Mouse (Mus musculus) CH12F3 (cell line): ENCODE results near the gene Sytl3.

Experiments
- in situ Hi-C: fragments of 300-500 bp; cut with MboI; formaldehyde crosslinking; loops from 2 replicates; pipeline ENCODE4 v1.14.3; 2020; ENCODE audit warnings: low sequenced_read_pairs

The Sytl3 gene

DNA sequence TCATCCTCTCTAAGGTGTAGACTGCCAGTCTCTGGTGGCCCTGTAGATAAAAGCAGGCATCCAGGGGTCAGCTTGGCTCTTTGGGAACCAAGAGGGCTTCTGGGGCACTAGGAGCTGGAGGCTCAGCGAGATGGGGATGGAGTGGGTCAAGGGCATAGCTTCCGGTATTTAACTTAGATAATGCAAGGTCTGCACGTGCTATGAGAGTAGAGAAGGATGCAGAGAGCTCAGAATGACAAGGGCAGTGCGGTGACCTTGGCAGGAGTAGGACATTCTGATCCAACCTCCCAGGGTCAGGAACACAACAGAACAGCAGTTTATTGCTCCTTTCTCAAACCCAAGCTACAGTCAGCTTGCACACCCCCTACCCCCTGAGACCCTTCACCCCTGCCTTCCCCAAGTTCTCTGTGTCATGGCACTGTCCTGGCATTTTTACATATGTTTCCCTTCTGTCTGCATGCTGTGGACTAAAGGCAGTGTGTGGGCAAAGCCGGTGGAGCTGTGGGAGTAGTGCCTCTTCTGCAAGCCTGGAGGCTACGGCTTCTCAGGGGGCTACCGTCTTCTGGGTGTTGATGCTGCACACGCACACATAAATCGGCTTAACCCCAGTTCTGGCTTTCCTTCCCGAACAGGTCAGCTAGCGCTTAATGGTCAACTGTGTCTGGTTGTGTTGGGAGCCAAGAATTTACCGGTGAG is 76.0 kb downstream of the Sytl3 start:
- in situ Hi-C loops: no loop called here

DNA sequence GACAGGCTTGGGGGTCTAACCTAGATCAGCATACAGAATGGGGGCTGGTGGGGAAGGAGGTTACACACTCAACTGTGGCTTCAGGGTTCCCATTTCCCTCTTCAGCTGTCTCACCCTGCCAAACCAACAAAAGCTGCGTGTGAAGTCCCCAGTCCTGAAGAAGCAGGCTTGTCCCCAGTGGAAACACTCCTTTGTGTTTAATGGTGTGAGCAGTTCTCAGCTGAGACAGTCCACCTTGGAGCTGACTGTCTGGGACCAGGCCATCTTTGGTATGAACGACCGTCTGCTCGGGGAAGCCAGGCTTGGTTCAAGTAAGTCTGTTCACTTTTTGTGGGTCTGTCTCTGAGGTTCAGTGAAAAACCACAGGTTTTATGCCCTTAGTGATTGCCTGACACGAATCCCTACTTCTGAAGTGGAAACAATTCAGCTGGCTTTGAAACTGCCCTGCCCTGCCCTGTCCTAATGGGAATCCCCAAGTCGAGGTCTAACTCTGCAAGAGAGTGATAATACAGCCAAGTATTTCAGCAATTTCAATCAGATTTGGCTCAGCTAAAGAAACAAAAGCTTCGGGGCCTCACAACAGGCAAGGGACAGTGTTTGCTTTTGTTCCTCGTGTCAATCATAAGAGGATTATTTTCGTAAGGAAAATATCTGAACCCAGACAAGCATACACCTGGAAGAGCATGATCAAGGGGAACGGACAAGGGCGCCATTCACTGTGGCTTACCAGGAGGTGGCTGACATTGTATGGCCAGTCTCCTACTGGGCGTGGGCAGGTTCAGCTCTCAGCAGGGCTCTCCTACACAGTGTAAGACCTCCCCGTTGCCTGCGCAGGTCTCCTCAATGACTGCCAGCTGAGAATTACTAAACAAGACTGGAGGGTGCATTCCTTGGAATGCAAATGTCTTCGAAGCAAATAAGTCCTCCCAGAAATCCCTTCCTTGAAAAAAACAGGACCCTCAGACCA is 77.7 kb downstream of the Sytl3 start:
- in situ Hi-C loops: no loop called here

DNA sequence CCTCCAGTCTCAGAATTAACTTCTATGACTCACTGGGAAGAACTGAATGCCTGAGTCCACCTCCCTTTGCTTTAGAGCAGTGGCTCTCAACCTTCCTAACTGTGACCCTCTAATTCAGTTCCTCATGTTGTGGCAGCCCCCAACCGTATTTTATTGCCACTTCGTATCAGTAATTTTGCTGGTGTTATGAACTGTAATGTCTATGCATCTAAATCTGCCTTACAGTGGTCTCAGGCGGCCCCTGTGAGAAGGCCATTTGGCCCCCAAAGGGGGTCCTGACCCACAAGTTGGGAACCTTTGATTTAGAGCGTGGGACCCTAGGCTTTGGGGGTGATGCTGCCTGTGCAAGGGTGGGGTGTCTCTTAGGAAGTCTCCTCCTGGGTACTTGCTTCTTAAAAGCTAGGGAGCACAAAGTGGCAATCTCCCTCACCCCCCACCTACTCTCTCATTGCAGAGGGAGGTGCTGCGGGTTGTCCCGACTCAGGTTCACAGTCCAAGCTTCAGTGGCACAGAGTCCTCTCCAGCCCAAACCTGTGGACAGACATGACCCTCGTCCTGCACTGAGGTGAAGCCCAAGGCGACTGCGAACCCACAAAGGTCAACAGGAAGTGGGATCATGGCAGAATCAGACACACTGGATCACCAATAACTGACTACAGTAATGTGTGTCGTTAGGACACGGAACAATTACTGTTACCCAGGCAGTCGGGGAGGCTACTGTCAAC is 78.5 kb downstream of the Sytl3 start:
- in situ Hi-C loops: no loop called here

DNA sequence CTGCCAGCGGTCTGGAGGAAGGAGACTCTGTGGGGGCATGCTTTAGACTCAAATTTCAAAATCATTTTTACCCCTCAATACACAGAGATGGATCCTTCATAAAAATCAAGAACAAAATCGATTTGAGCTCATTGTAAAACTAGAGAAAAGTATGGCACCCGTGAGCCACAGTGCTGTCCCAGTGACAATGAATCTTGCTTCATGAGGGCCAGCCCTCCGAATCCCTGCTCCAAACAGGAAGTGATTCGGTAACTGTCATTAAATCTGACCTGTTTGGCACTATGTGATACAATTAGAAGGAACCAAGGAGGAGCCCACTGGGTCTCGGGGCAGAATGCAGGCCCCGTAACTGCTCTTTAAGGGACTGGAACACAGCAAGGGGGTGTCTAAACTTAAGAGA is 79.9 kb downstream of the Sytl3 start:
- in situ Hi-C loops: no loop called here

DNA sequence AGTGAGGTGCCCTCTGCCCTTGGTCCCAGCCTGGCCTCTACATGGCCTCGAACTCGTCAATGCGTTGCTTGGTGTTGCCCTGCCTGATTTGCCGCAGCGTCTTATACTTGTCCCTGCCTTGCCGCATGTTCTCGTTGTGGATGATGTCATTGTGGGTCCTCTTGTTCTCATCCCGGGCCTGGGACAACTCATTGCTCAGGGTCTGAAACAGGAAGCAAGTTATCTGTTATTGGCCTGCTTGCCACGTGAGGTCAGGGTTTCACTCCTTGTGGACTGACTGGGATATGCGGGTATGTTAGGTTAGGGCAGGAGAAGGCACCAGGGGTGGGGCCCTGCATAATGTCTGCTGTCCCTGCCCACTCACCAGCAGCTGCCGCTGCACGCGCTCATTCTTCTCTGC is 80.4 kb downstream of the Sytl3 start:
- in situ Hi-C loops: no loop called here

DNA sequence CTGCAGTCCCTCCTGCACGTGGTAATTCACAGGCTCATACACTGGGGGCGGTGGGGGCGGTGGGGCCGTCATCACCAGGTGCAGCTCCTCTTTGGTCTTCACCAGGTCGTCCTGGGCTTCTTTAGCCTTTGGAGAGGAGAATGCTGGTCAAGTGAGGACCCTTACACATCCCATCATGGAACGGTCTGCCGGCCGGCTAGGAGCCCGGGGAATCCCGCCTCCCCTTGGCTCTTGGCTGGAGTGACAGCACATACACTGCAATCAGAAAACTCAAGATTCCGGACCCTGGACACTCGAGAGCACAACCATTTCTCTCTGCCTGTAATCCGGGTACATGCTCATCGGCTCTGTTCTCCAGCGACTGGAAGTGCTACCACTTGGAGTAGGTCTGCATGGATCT is 80.9 kb downstream of the Sytl3 start:
- in situ Hi-C loops: no loop called here

DNA sequence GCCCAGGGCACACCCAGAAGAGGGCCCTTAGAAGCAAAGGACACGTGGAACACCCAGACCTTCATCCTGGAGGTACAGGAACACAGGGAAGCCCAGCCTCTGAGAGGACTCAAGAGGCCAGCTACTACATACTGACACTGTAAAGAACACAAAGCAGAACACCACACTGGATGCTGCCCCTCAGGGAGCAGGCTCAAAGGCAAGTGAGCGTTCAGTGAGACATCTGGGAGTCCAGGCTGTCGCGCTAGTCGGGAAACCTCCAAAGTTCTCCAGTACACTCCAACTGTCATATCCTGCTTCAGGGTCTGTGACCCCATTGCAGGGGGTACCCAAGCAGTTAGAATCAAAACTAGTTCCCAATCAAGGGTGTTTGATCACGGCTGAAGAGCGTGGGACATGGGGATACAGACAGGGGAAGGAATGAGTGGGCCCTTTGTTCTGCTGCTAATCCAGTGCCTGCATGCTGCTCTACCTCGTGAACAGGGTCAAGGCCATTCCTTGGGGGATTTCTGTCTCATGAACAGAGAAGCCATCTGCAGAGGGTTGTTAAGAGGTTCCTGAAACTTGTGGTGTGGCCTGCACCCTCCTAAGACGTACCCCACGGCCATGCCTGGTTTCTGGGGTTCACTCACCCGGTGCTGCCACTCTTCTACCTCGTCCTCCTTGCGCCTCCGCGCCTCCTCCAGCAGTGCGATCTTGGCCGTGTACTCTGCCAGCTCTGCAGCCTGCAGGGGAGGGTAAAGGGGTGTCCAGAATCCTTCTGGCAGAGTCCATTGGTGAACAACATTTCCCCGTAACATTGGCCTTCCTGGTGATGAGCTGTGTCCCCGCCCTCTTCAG is 81.7 kb downstream of the Sytl3 start:
- in situ Hi-C loops: no loop called here

DNA sequence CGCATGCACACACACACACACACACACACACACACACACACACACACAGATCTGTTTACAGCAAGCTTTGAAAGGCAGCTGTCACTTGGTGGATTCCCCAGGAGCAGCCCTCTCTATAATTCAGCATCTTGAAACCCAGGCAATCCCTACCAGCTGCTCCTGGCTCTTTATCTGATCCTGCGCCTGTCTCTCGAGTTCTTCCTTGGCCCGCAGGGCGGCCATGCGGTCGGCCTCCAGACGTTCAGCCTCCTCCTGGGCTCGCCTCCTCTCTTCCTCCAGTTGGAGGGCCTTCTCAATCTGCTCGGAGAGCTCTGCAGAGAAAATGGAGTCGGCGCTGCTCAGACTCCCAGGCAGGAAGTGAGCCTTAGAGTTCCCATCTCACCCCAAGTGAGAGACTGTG is 82.4 kb downstream of the Sytl3 start:
- in situ Hi-C loops: no loop called here

DNA sequence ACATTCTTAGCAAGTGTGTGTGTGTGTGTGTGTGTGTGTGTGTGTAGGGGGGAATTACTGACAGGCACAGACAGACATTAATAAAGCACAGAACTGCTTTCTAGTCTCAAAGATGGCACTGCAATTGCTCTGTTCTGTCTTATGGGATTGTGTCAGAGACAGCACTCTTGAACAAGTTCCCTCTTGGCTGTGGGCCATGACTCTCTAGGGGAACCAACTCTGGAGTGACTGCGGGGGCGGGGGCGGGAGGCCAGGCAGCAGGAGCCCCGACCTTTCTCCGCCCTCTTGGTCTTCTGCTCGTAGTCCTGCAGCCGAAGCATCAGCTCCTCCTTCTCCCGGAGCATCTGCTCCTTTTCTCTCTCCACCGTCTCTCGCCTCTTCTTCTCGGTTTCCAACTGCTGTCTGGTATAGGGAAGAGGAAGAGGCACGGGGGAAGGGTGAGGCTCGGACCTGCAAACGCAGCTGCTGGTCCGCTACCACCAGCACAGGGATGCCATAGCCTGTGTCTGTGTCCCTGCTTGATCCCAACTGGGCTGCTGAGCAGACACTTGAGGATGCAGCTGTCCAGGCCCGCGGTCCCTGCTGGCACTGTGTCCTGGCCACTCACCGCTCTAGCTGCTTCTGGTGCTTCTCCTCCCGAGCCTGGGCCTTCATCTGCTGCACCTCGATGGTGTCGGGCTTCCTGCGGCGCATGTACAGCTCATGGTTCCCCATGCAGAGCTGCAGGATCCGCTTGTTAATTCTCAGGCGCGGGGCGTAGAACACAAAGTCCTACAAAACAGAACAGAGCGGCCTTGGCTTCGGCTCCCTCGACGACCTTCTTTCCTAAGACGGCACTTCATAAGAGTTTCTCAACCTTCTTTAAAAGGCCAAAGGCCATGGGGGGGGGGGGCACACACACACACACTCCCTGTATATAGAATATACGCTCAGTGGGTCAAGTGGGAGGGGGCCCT is 83.5 kb downstream of the Sytl3 start:
- in situ Hi-C loops: no loop called here

DNA sequence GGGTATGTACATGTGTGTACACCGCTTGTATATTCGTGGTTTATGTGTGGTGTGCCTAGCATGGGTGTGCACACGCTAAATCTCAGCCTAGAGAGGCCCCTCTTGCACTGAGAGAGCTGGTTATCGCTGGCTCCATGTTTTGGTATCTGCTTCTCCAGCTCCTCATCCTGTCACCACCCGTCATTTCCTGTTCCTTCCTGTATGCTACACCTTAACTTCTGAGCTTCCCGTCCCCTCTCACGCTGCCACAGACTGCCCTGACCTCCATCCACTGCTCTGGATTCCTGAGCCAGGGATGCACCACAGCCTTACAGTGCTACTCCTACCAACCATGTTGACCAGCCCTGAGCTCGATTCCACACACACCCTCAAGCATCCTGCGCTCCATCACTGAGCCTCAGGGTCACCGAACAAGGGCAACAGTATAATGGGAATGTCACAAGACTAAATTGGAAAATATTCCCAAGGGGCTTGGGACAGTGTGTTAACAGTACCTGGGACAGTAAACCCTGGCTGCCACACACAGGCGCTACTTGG is 84.2 kb downstream of the Sytl3 start:
- in situ Hi-C loops: no loop called here

DNA sequence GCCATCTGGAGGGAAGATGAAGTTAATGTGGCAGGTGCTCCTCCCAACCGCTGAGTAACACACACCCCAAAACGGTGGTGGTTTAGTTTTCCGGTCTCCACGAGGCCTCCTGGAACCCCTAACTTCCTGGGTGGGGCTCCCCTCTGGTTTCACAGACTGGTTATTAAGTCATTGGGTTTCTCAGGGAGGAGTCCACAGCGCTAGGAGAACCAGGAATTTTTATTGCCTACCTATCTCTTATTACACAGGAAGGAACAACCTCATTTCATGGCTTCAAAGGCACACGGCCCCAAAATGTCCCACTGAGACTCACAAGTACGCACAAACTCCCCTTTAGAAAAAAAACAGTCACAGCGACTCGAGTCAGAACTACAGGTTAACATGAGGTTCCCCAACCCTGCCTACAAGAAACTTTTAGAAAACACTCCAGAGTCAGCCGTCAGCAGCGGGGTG is 84.9 kb downstream of the Sytl3 start:
- in situ Hi-C loops: no loop called here

DNA sequence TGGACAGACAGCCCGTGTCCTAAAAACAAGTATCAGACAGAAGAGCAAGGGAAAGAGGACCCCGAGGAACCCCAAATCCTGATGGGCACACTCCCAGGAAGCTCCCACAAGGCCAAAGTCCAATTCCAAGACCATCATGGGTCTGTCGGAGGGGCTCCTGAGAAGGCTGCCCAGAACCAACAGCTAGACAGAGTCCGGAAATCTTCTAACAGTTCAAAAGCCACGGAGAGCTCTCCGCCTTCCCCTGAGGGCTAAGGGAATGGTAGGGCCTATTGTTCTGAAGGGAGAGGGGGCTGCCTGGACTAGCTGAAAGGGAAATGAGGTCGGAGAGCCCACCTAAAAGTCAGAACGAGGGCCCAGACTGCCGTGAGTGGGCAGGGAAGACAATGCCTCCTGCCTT is 85.5 kb downstream of the Sytl3 start:
- in situ Hi-C loops: no loop called here

DNA sequence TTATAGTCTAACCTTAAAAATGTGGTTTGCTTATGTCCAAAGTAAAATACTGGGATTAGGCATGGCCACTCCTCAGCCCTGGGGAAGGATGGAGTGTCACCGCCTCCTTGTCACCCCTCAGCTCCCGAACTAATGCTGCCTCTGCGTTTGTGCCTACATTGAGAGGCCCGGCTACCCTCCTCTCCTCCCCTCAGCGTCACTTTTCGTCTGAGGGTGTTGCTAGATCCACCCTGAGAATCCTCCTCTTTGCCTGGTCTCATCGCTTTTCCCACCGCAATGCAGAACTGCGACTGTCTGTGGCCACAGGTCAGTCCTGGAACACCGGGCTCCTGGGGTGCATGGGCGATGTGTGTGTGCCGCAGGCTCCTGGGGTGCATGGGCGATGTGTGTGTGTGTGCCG is 86.0 kb downstream of the Sytl3 start:
- in situ Hi-C loops: no loop called here

DNA sequence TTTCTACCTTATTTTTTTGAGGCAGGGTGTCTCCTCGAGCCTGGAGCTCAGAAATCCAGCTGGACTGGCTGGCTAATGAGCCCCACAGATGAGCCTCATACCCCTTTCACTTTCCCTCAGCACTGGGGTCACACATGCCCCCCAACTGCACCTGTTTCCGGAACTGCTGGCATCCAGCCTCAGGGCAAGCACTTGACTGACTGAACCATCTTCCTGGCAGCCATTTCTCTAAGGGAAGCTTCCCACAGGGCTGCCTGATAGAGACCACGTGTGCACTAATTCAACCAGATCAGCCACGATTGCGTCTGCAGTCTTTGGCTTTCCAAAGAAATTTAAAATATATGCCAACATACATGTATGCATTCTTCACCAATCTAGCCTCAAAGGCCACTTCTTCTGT is 86.6 kb downstream of the Sytl3 start:
- in situ Hi-C loops: no loop called here

DNA sequence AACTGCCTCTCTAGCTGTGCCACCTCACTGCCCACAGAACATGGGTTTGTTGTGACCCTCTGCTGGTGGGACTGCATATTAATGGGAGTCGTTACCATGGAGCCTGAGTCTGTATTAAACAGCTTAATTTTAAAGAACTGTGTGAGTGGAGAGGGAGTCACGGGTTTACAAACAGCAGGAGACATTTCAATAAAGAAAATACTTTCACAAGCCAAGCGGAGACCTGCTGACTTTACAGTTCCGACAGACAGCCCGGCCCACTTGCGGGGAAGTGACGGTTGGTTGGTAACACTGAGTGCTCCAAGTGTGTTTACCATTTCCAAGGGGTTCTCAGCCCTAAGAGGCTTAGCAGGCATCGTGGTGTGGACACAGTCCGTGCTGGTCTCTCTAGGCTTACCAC is 87.1 kb downstream of the Sytl3 start:
- in situ Hi-C loops: no loop called here

DNA sequence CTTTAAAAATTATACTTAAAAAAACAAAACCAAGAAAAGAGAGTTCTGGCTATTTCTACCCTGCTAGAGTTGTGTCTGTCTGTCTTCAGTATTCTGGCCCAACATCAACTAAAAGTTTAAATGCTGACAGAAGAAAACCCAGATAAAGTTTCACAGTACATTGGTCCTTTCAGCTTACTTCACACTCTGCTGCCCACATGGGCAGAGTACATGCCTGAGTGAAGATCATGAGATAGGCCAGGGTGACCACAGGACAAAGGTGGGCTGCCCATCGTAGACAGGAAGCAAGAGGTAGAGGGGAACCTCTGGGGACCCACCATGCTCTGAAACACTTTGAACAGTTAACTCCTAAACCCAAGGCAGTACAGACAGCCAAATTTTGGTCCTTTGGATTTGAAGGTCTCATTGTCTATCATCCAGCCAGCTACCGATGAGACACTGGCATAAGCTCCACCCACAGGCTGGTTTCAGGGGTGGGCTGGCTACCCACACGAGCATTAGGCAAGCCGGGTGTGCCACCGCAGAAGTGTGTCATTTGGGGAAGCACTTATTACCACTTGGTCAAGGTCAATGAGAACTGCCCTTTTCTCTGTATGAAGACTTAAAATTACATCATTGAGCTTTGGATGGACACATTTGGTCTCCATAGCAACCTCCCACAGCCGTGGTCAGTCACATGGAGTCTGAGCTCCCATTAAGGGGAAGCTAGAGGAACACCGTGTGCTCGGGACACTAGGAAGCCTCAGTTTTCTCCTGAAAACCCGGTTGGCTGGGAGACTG is 87.7 kb downstream of the Sytl3 start:
- in situ Hi-C loops: no loop called here

DNA sequence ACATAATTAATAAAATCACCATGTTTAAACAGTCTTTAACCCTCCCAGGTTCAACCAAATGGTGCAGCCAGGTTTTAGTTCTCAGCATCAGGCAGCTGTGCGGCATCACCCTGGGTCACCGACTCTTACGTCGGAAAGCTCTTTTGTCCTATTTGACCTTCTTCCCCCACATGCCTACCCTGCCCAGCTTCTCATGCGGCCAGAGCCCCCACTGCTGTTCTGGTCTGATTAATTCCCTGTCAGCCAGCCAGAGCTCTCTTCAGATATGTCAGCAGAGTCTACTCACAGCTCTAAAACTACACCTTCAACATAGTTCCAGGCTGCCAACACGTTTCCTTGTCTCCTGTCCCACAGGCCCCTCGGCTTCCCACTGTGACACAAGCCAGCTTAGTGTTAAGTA is 88.6 kb downstream of the Sytl3 start:
- in situ Hi-C loops: no loop called here

DNA sequence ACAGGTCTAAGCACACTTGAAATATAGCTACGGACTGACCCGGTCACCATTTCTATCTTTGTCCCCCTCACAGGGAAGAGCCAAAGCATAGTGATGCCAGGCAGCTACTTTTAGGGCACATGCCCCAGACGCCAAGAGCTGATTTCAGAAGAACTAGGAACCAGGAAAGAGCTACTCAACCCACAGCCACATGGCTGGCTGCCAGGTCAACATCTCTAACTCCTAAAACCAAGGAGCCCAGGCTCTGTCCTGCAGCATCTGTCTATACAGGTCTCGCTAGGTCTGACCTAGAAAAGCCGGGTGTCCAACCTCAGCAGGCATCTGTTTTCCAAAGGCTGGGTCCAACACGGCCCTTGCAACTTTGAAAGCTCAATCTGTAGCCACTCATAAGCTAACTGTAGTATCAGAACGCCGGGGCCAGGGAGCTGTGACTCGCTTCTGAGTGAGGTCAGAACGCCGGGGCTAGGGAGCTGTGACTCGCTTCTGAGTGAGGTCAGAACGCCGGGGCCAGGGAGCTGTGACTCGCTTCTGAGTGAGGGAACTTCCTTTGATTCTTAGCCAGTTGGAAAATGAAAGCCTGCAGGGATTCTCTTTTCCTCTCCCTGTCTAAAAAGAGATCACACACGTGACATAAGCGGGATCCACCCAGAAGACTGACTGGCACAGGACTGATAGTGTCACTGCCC is 90.0 kb downstream of the Sytl3 start:
- in situ Hi-C loops: no loop called here
